Mouse (Mus musculus) stomach, postnatal 0 days (tissue): ENCODE results near the gene Zfp385a.

Experiments used
- CTCF ChIP-seq: IDR thresholded peaks from 2 replicates; pipeline ENCODE4 v1.5.1; 2016; ENCODE audit warnings: antibody characterized with exemption, low read depth, mild to moderate bottlenecking, moderate library complexity
- EP300 ChIP-seq: optimal IDR thresholded peaks from 2 replicates; pipeline ENCODE3; 2016; ENCODE audit warnings: antibody characterized with exemption

- TF ChIP-seq CTCF (no peak), EP300 (no peak)
Measured at GRCm38 (mm10) chr15:103268903-103269302, 71.0 kb downstream of the Zfp385a start.
